Mouse (Mus musculus) CH12.LX (cell line): ENCODE measurements around the gene Coro6. TPM values are rescaled to one million over a fixed set of nuclear protein-coding genes. Genes with fewer than 3 reads are reported as not detected.

Source experiments
- DNase-seq: peaks from one replicate; pipeline ENCODE4 v3.0.0-alpha.2; 2013; ENCODE audit errors: extremely low read depth
- H3K27ac ChIP-seq: 2 replicates; pipeline ENCODE4 v1.5.1; 2012; ENCODE audit warnings: low read depth, mild to moderate bottlenecking, control low read depth, moderate library complexity; ENCODE audit not compliant: insufficient read depth
- H3K27me3 ChIP-seq: replicated peaks from 2 replicates; pipeline ENCODE3; 2012; ENCODE audit warnings: inconsistent platforms
- H3K36me3 ChIP-seq, 2 experiments: replicated peaks in 1 of 2; 2 replicates each; pipeline versions ENCODE3 to v1.6.1; 2012; ENCODE audit warnings: inconsistent platforms in 1 of 2, low read length in 1 of 2, mild to moderate bottlenecking in 1 of 2, mixed read lengths in 1 of 2, moderate library complexity in 1 of 2; ENCODE audit not compliant: control insufficient read depth in 1 of 2, insufficient read depth in 1 of 2
- H3K4me1 ChIP-seq, 2 experiments: 2 replicates each; pipeline ENCODE4 v1.6.1; 2012; ENCODE audit warnings: inconsistent platforms in 1 of 2, moderate library complexity in 1 of 2; ENCODE audit not compliant: insufficient read depth in 2 of 2, control insufficient read depth in 1 of 2
- H3K4me2 ChIP-seq: 2 replicates; pipeline ENCODE4 v1.6.1; 2012; ENCODE audit warnings: low read depth, mild to moderate bottlenecking, control low read depth; ENCODE audit not compliant: poor library complexity, insufficient read depth, severe bottlenecking
- H3K4me3 ChIP-seq, 3 experiments: fragments of 150-350 bp in 1 of 3; sonication (generic) in 1 of 3; replicated peaks in 1 of 3; 2 replicates each; pipeline versions ENCODE3 to v1.5.1; 2011 to 2012; ENCODE audit warnings: low read depth in 2 of 3, low read length in 2 of 3, mild to moderate bottlenecking in 2 of 3, moderate library complexity in 2 of 3, control low read depth in 1 of 3, improper control_type of control experiment in 1 of 3, inconsistent platforms in 1 of 3, mixed read lengths in 1 of 3; ENCODE audit not compliant: poor library complexity in 1 of 3
- H3K79me2 ChIP-seq: replicated peaks from 2 replicates; pipeline ENCODE4 v1.6.1; 2012; ENCODE audit warnings: mild to moderate bottlenecking, moderate library complexity; ENCODE audit not compliant: control insufficient read depth, poor library complexity, insufficient read depth, severe bottlenecking; ENCODE audit errors: extremely low read depth
- H3K9ac ChIP-seq: 2 replicates; pipeline ENCODE4 v1.6.1; 2012; ENCODE audit warnings: low read depth, mild to moderate bottlenecking, control low read depth, moderate library complexity; ENCODE audit not compliant: insufficient read depth
- H3K9me3 ChIP-seq: replicated peaks from 2 replicates; pipeline ENCODE3; 2012; ENCODE audit warnings: low read length, inconsistent platforms, mixed read lengths
- CHD2 ChIP-seq: IDR thresholded peaks from 2 replicates; pipeline ENCODE4 v1.6.1; 2011; ENCODE audit warnings: low read length, improper control_type of control experiment
- CTCF ChIP-seq, 2 experiments: IDR thresholded peaks in 1 of 2; conservative IDR thresholded peaks in 1 of 2; 2 replicates each; pipeline ENCODE4 v1.5.1; 2011 to 2012; ENCODE audit warnings: low read depth in 2 of 2, low read length in 2 of 2, improper control_type of control experiment in 1 of 2, inconsistent platforms in 1 of 2, mild to moderate bottlenecking in 1 of 2, moderate library complexity in 1 of 2
- ELF1 ChIP-seq: IDR thresholded peaks from 2 replicates; pipeline ENCODE4 v1.6.1; 2014; ENCODE audit warnings: low read depth, mild to moderate bottlenecking, inconsistent platforms, low read length, improper control_type of control experiment
- HCFC1 ChIP-seq: IDR thresholded peaks from 2 replicates; pipeline ENCODE4 v1.6.1; 2012; ENCODE audit warnings: low read depth, mild to moderate bottlenecking, inconsistent platforms, low read length, improper control_type of control experiment
- IRF4 ChIP-seq: IDR thresholded peaks from 2 replicates; pipeline ENCODE4 v1.6.1; 2014; ENCODE audit warnings: low read depth, mild to moderate bottlenecking, inconsistent platforms, low read length, improper control_type of control experiment
- JUN ChIP-seq: IDR thresholded peaks from 2 replicates; pipeline ENCODE4 v1.6.1; 2011; ENCODE audit warnings: low read depth, mild to moderate bottlenecking, low read length, improper control_type of control experiment, moderate library complexity; ENCODE audit not compliant: insufficient read depth
- MAZ ChIP-seq: IDR thresholded peaks from 2 replicates; pipeline ENCODE4 v1.6.1; 2012; ENCODE audit warnings: low read depth, mild to moderate bottlenecking, inconsistent platforms, low read length, improper control_type of control experiment, moderate library complexity
- MXI1 ChIP-seq: IDR thresholded peaks from 2 replicates; pipeline ENCODE4 v1.6.1; 2011; ENCODE audit warnings: mild to moderate bottlenecking, low read depth, low read length, improper control_type of control experiment
- NELFE ChIP-seq: IDR thresholded peaks from 2 replicates; pipeline ENCODE4 v1.6.1; 2011; ENCODE audit warnings: low read depth, low read length, improper control_type of control experiment
- RAD21 ChIP-seq: IDR thresholded peaks from 2 replicates; pipeline ENCODE4 v1.6.1; 2011; ENCODE audit warnings: low read depth, mild to moderate bottlenecking, low read length, improper control_type of control experiment, moderate library complexity
- SIN3A ChIP-seq: IDR thresholded peaks from 2 replicates; pipeline ENCODE4 v1.6.1; 2012; ENCODE audit warnings: low read length, improper control_type of control experiment, inconsistent platforms
- SMC3 ChIP-seq: IDR thresholded peaks from 2 replicates; pipeline ENCODE4 v1.6.1; 2011; ENCODE audit warnings: low read depth, low read length, improper control_type of control experiment
- UBTF ChIP-seq: IDR thresholded peaks from 2 replicates; pipeline ENCODE4 v1.6.1; 2012; ENCODE audit warnings: low read depth, mild to moderate bottlenecking, inconsistent platforms, low read length, improper control_type of control experiment, moderate library complexity
- ZKSCAN1 ChIP-seq: IDR thresholded peaks from 2 replicates; pipeline ENCODE4 v1.6.1; 2012; ENCODE audit warnings: low read depth, inconsistent platforms, low read length, improper control_type of control experiment, borderline replicate concordance
- ZMIZ1 ChIP-seq: IDR thresholded peaks from 2 replicates; pipeline ENCODE4 v1.6.1; 2012; ENCODE audit warnings: low read depth, mild to moderate bottlenecking, inconsistent platforms, low read length, improper control_type of control experiment
- ZNF384 ChIP-seq: IDR thresholded peaks from 2 replicates; pipeline ENCODE4 v1.6.1; 2012; ENCODE audit warnings: low read depth, low read length, improper control_type of control experiment, inconsistent platforms
- dilution Hi-C: fragments of 300-500 bp; cut with MboI; formaldehyde crosslinking; loops from 2 replicates; pipeline ENCODE4 v1.14.3; 2020; ENCODE audit warnings: low sequenced_read_pairs; ENCODE audit not compliant: extremely low pct_unique_long_range_greater_than_20kb, extremely low pct_ligation_motif_present
- in situ Hi-C: fragments of 300-500 bp; cut with MboI; formaldehyde crosslinking; loops from 3 replicates; pipeline ENCODE4 v1.14.3; 2019; ENCODE audit warnings: low sequenced_read_pairs, low pct_ligation_motif_present, low pct_unique_long_range_greater_than_20kb, mixed read lengths
- polyA plus RNA-seq: library from polyadenylated mRNA; unstranded; fragments of >175 nt; gene quantifications from 2 replicates; pipeline ENCODE4 v1.2.1, GENCODE M21; 2012; ENCODE audit warnings: low read depth; ENCODE audit not compliant: insufficient read length
- total RNA-seq, 2 experiments: library from RNA; depleted of rRNA; stranded (reverse); fragments of 300-350 nt in 1 of 2; fragments of >200 nt in 1 of 2; gene quantifications; 2 replicates each; pipeline ENCODE4 v1.2.3; 2012 to 2014

Gene Coro6
- total and polyA plus RNA-seq, 3 experiments: 0.25 to 0.39 TPM; not detected in 1

DNA sequence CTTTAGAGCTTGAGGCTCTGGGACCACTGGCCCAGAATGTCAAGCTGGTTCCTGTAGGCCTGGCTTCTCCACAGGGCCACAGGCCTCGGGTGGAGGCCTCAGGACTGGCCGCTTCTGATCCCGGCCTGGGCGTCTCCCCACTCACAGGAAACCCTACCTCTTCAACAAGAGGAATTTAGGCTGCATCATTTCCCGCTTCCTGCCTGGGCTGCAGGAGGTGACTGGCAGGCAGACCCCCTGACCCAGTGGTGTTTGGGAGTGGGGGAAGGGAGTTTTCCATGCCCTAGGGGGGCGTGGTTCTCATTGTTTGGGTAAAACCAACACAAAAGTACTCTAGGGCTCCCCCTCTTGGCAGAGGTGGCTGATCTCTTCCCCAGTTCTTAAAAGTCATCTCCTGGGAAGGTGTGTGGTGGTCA is 35.1 kb downstream of the Coro6 start:
- H3K27ac ChIP-seq: 0 out of 2 replicates have a peak overlapping the region, but pooled peaks have one; percentile 15
- in situ Hi-C loops: loop anchor here (5.0 kb wide), 1 partner anchor 125 kb away; no protein-coding TSS in a partner anchor
- peaks cover 19 to 54% of the 10 kb centered on the region in 2 experiments for H3K4me1 ChIP-seq

DNA sequence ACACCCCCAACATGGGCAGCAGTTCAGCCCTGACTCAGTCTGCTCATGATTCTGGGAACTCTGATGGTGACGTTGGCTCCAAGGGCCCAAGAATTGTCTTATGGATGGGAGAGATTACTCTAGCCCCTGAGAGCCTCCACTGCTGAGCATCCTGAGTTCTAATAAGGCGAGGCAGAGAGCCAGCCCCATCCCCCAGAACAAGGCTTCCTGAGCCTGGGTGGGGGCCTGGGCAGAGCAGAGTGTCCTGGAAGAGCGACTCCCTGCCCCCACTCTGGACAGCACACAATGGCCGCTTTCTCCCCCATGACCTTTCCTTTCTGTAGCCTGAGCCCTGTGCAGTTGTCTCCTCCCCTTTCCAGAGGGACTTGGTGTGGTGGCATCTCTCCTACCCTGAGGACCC is 35.6 kb downstream of the Coro6 start:
- H3K9me3 ChIP-seq: no peaks in the 10 kb centered on the region
- no peak overlapping the region for H3K9ac ChIP-seq
- peaks cover 19 to 54% of the 10 kb centered on the region in 2 experiments for H3K4me1 ChIP-seq
- no peaks in the 10 kb centered on the region for H3K27me3 ChIP-seq
- H3K27ac ChIP-seq: no peak overlapping the region
- peaks cover 34% of the 10 kb centered on the region for H3K79me2 ChIP-seq
- H3K4me3 ChIP-seq: no peak overlapping the region
- no peak for DNase-seq
- no peak overlapping the region for H3K4me2 ChIP-seq
- in situ Hi-C loops (loop anchor here (5.0 kb wide), 1 partner anchor 124 kb away; no protein-coding TSS in a partner anchor), dilution Hi-C loops (no loop called here)
- peaks cover 25 to 66% of the 10 kb centered on the region in 2 experiments for H3K36me3 ChIP-seq
- TF ChIP-seq ZNF384 (no peak), CTCF (conservative IDR thresholded peaks at IDR 0.05 in 1 of 2, IDR thresholded peaks at IDR 0.05 in 1 of 2; ENCODE audit: low read depth in 2 of 2, low read length in 2 of 2) (no peak), MAZ (0 out of 2 replicates have a peak, but pooled peaks have one; percentile 0), UBTF (no peak), IRF4 (no peak), MXI1 (no peak), NELFE (no peak)
- TF ChIP-seq, all 38 proteins: peak for 1

More for the DNA sequence above, 35.1 kb downstream of the Coro6 start:
- Histone ChIP-seq H3K27me3 (no peaks in the 10 kb centered on the region), H3K79me2 (peaks cover 34% of the 10 kb centered on the region), H3K9me3 (no peaks in the 10 kb centered on the region), H3K36me3 (peaks cover 21 to 61% of the 10 kb centered on the region in 2 experiments), H3K4me2 (no peak overlapping the region), H3K4me3 (no peak overlapping the region), H3K9ac (no peak overlapping the region)
- dilution Hi-C loops: no loop called here
- peak; percentile 89 for DNase-seq
- TF ChIP-seq MXI1 (peak; percentile 55), ZNF384 (no peak), SMC3 (peak; percentile 63), CHD2 (peak; percentile 67), ELF1 (0 out of 2 replicates have a peak, but pooled peaks have one; percentile 7), ZKSCAN1 (no peak), ZMIZ1 (no peak), CTCF (conservative IDR thresholded peaks at IDR 0.05 in 1 of 2, IDR thresholded peaks at IDR 0.05 in 1 of 2; ENCODE audit: low read depth in 2 of 2, low read length in 2 of 2) (peak; percentile 63 to 84), RAD21 (peak; percentile 23), SIN3A (0 out of 2 replicates have a peak, but pooled peaks have one; percentile 69), MAZ (peak; percentile 44; the same call in 1 of the 2 replicates), JUN (no peak), HCFC1 (no peak)
